Mouse (Mus musculus) E14TG2a.4 (cell line): ENCODE data around the gene Dusp18.

ENCODE experiments used
- CTCF ChIP-seq: conservative IDR thresholded peaks from 2 replicates; pipeline ENCODE4 v1.5.1; 2014; ENCODE audit warnings: low read length
- NANOG ChIP-seq: IDR thresholded peaks from 2 replicates; pipeline ENCODE4 v1.6.1; 2014; ENCODE audit warnings: borderline replicate concordance, low read length, mixed read lengths

DNA sequence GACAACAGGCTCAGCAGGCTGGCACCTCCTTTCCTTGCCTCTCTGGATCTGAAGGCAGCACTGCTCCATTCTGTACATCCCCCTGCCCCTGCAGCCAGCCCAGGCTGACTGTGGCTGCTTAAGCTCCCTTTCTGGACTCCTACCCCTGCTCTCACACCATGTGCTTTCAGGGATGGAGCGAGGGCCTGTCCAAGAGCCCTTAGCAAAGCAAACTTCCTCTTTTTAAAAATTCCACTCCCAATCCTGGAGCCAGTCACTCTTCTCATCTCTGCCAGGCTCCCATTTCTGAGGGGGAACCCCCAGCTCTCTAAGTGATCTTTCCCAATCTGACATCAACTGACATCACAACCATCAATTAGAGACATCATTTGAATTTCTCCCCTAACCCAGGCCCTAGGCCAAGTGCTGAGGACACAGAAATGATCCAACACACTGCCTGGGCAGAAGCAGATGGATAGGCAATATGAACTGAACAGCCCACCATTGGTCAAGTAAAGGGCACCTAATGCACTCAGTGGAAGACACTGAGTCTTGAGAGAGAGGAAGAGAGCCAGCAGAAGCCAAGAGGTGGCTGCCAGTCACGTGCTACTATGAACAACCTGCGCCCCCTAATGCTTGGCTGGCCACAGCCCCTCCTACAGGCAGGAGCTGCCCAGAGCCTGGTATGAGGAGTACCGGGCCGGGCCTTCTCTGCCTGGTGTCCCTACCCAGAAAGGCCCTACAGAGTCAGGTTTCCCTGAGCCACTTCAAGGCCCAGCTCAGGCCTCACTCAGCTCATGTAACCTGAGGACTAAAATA is 15.7 kb downstream of the Dusp18 start:
- no peak for TF ChIP-seq CTCF
- no peak for TF ChIP-seq NANOG
